Mouse (Mus musculus) stomach, embryonic 14.5 days (tissue): ENCODE measurements at regions not wholly inside any gene's neighbourhood (a gene's known extent, or its start where the extent isn't known, plus 50 kb on each side); places are given as distances from the start of the nearest gene placed in this dataset.
"Not testable (repeated sequence)": the region's sequence is repeated elsewhere in the genome, so short reads cannot be mapped to it uniquely, and the experiment has no call there.

ENCODE experiments used
- ATAC-seq: fragments of 200-750 bp; cut with Nextera tagmentation; 2 replicates; pipeline ENCODE4 v1.8.0; 2017; ENCODE audit warnings: low read depth, moderate TSS enrichment; ENCODE audit not compliant: insufficient number of reproducible peaks, insufficient read depth, low FRiP score
- H3K27ac ChIP-seq: fragments of 300-500 bp; sonication (generic); 2 replicates; pipeline ENCODE4 v1.5.1; 2014; ENCODE audit warnings: mild to moderate bottlenecking, low read length, moderate library complexity, mixed read lengths
- H3K27me3 ChIP-seq: fragments of 300-500 bp; sonication (generic); 2 replicates; pipeline ENCODE4 v1.6.1; 2014; ENCODE audit warnings: low read length, control low read depth, mixed read lengths; ENCODE audit not compliant: control insufficient read depth, insufficient read depth
- H3K36me3 ChIP-seq: fragments of 300-500 bp; sonication (generic); 2 replicates; pipeline ENCODE4 v1.6.1; 2014; ENCODE audit warnings: mild to moderate bottlenecking, control low read depth, low read length, moderate library complexity, mixed read lengths; ENCODE audit not compliant: control insufficient read depth, insufficient read depth
- H3K4me1 ChIP-seq: fragments of 300-500 bp; sonication (generic); 2 replicates; pipeline ENCODE4 v1.6.1; 2014; ENCODE audit warnings: low read length, control low read depth, mixed read lengths; ENCODE audit not compliant: control insufficient read depth, insufficient read depth
- H3K4me2 ChIP-seq: fragments of 300-500 bp; sonication (generic); replicated peaks from 2 replicates; pipeline ENCODE4 v1.6.1; 2014; ENCODE audit warnings: low read depth, low read length, control low read depth
- H3K4me3 ChIP-seq: fragments of 300-500 bp; sonication (generic); 2 replicates; pipeline ENCODE4 v1.5.1; 2014; ENCODE audit warnings: low read depth, low read length, control low read depth
- H3K9ac ChIP-seq: fragments of 300-500 bp; sonication (generic); replicated peaks from 2 replicates; pipeline ENCODE4 v1.6.1; 2014; ENCODE audit warnings: low read depth, mild to moderate bottlenecking, control low read depth, low read length, moderate library complexity, mixed read lengths
- H3K9me3 ChIP-seq: fragments of 300-500 bp; sonication (generic); 2 replicates; pipeline ENCODE4 v1.6.1; 2016; ENCODE audit warnings: low read depth, low read length, control low read depth; ENCODE audit not compliant: control insufficient read depth
- WGBS: fragments of 180-500 bp; shearing (Covaris S2); extraction: QIAGEN DNeasy Blood & Tissue Kit; methylation state at CpG from one replicate; pipeline ENCODE4 v1.1.7; 2014; 5-methylcytosine and 5-hydroxymethylcytosine counted together

GRCm38 (mm10) chr3:50634457-50635075 is 191.2 kb upstream of the Slc7a11 start:
- H3K4me3 ChIP-seq, result no peak overlapping the region
- no peak overlapping the region for H3K27ac ChIP-seq
- no peaks in the 10 kb centered on the region for H3K4me1 ChIP-seq
- no peaks in the 10 kb centered on the region for H3K9me3 ChIP-seq
- WGBS, result 92% methylated on average over 7 of the region's 7 CpGs
- H3K4me2 ChIP-seq, result no peak overlapping the region
- ATAC-seq, result no peak
- H3K36me3 ChIP-seq, result no peaks in the 10 kb centered on the region
- no peak overlapping the region for H3K9ac ChIP-seq
- H3K27me3 ChIP-seq, result no peaks in the 10 kb centered on the region

GRCm38 (mm10) chr3:50631286-50631685 is 187.9 kb upstream of the Slc7a11 start:
- H3K9me3 ChIP-seq, result no peaks in the 10 kb centered on the region
- H3K36me3 ChIP-seq, result no peaks in the 10 kb centered on the region
- no peaks in the 10 kb centered on the region for H3K4me1 ChIP-seq
- H3K4me3 ChIP-seq, result no peak overlapping the region
- no peak for ATAC-seq
- H3K4me2 ChIP-seq, result no peak overlapping the region
- H3K9ac ChIP-seq, result no peak overlapping the region
- H3K27ac ChIP-seq, result no peak overlapping the region
- no peaks in the 10 kb centered on the region for H3K27me3 ChIP-seq

GRCm38 (mm10) chr3:50628092-50628696 is 184.8 kb upstream of the Slc7a11 start:
- Histone ChIP-seq H3K4me3 (no peak overlapping the region), H3K27me3 (no peaks in the 10 kb centered on the region), H3K36me3 (no peaks in the 10 kb centered on the region), H3K4me2 (no peak overlapping the region), H3K9me3 (no peaks in the 10 kb centered on the region), H3K4me1 (no peaks in the 10 kb centered on the region), H3K27ac (no peak overlapping the region), H3K9ac (no peak overlapping the region)
- WGBS, result 83% methylated on average over 9 of the region's 9 CpGs
- no peak for ATAC-seq

DNA sequence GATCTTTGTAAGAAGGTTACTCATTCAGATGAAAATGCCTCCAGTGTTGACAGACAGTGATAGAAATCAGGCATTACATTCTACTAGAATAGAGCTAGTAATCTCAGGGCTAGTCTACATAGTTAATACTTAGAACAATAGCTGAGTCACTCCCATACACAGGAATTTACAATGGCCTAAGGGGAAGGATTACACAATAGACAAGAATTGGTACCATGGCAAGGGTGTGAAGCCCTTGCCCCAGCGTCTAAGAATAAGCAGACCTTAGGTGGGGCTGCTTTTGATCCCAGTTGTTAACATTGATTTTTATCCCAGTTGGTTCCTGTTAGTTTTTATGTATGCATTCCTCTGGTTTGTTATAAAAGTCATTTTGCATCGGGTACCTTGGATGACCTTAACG is 177.8 kb upstream of the Slc7a11 start:
- H3K4me3 ChIP-seq, H3K4me2 ChIP-seq, H3K36me3 ChIP-seq, H3K9me3 ChIP-seq, ATAC-seq, H3K4me1 ChIP-seq, H3K27me3 ChIP-seq, H3K27ac ChIP-seq, H3K9ac ChIP-seq: not testable (repeated sequence)
- WGBS, result 65% methylated on average over 3 of the region's 3 CpGs

GRCm38 (mm10) chr3:50619061-50619460 is 175.6 kb upstream of the Slc7a11 start:
- Histone ChIP-seq H3K36me3 (no peaks in the 10 kb centered on the region), H3K4me3 (no peak overlapping the region), H3K4me2 (no peak overlapping the region), H3K4me1 (no peaks in the 10 kb centered on the region), H3K27me3 (no peaks in the 10 kb centered on the region), H3K27ac (no peak overlapping the region), H3K9me3 (no peaks in the 10 kb centered on the region), H3K9ac (no peak overlapping the region)
- WGBS, result 71% methylated on average over 6 of the region's 6 CpGs
- ATAC-seq, result no peak

DNA sequence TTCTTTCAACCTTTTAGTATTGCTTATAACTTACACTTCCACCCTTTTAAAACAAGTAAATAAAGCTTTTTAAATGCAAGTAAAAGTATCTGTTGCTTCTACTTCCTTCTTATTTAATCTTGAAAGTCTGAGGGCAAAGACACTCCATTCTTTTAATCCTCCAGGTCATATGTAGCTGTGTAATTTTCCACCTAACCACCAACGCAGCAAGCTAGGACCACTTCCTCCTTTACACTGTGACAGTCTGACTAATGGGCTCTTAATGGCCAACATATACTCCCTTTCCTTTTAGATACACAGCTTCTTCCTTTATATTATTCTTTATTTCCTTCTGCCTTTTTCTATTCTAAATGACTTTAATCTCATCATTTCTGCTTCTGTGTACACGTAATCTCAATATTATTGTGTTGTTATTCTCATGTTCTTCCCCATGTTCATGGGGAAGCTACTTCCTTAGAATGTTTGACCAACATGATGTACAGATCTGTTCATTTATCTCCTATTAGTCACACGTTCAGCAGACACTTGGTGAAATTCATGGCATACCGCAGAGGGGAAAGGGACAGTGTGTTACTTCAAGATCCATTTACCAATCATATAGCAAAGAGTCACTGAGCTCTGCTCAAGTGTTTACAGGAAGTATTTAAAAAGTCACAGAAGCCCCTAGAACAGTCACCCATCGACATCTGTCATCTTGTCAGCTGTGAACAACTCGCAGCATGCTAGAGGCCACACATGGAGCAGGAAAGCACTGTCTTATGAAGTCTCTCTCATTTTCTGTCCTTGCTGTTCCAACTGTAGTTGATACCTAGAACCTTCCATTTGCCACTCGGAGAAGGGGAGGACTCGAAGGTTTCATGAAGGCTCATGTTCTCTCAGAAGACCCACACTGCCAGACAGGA is 172.2 kb upstream of the Slc7a11 start:
- no peaks in the 10 kb centered on the region for H3K9me3 ChIP-seq
- no peaks in the 10 kb centered on the region for H3K36me3 ChIP-seq
- H3K9ac ChIP-seq, result no peak overlapping the region
- no peak overlapping the region for H3K4me3 ChIP-seq
- no peak for ATAC-seq
- no peaks in the 10 kb centered on the region for H3K27me3 ChIP-seq
- H3K4me1 ChIP-seq, result no peaks in the 10 kb centered on the region
- 55% methylated on average over 8 of the region's 8 CpGs for WGBS
- no peak overlapping the region for H3K4me2 ChIP-seq
- H3K27ac ChIP-seq, result no peak overlapping the region

DNA sequence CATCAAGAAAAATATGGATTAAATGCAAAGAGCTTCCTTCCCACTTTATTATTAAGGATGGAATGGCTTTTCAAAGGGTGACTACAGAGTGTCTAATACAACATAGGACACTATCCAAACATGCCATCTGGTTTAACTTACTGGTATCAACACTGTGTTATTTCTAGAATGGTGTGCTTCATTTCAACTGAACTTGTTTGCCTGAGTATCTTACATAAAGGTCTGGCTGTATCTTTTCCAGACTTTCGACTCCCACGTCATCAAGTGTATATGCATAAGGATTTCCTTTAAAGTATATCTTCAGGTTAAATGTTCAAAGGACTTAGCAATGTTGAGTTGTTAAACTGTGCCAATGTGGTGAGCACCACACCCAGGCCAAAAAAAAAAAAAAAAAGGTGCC is 169.6 kb upstream of the Slc7a11 start:
- 83% methylated on average over 2 of the region's 2 CpGs for WGBS
- no peak overlapping the region for H3K4me2 ChIP-seq
- ATAC-seq, result no peak
- H3K4me3 ChIP-seq, result no peak overlapping the region
- H3K36me3 ChIP-seq, result no peaks in the 10 kb centered on the region
- H3K9ac ChIP-seq, result no peak overlapping the region
- H3K27me3 ChIP-seq, result no peaks in the 10 kb centered on the region
- no peak overlapping the region for H3K27ac ChIP-seq
- no peaks in the 10 kb centered on the region for H3K4me1 ChIP-seq
- H3K9me3 ChIP-seq, result no peaks in the 10 kb centered on the region

DNA sequence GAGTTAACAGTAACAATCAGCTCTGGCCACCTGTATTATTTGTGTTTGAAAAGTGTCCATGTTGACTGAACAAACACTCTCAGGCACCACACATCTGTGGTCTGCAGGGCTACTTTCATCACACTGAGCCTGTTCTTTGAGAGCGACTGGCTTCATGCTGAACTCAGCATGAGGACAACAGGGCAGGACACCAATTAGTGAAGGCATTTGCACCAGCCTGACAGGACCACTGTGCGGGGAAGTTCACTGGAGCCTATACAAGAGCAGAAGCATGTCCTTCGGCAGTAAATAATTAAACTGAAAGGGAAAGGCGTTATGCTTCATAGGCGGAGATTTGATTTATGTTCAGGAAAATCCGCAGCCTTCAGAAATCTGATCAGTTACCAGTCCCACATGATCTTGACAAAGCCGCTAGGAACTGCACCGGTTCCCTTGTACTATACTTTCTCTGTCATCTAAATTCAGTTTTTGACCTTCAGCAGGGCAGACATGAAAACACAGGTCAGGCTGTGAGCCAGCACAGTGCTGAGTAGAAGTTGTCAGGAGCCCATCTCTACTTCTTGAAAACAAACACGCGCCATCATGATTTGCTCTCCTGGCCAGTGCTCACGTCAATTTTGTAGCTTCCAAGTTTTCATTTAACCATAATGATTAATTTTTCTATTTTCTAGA is 166.1 kb upstream of the Slc7a11 start:
- H3K4me3 ChIP-seq, result no peak overlapping the region
- H3K9ac ChIP-seq, result no peak overlapping the region
- no peak overlapping the region for H3K27ac ChIP-seq
- WGBS, result 46% methylated on average over 11 of the region's 11 CpGs
- no peaks in the 10 kb centered on the region for H3K36me3 ChIP-seq
- no peaks in the 10 kb centered on the region for H3K9me3 ChIP-seq
- no peaks in the 10 kb centered on the region for H3K4me1 ChIP-seq
- H3K27me3 ChIP-seq, result no peaks in the 10 kb centered on the region
- H3K4me2 ChIP-seq, result no peak overlapping the region
- no peak for ATAC-seq
